Mouse (Mus musculus) hindbrain, embryonic 11.5 days (tissue): ENCODE measurements around the gene Hoxd4. TPM values are rescaled to one million over a fixed set of nuclear protein-coding genes. Genes with fewer than 3 reads are reported as not detected.

ENCODE experiments used
- ATAC-seq: fragments of 200-750 bp; cut with Nextera tagmentation; 2 replicates; pipeline ENCODE4 v1.8.0; 2017; ENCODE audit warnings: mild to moderate bottlenecking, moderate TSS enrichment, moderate library complexity; ENCODE audit not compliant: low FRiP score
- DNase-seq: peaks from one replicate; pipeline ENCODE4 v3.0.0-alpha.2; 2015; ENCODE audit warnings: low spot score
- H3K27ac ChIP-seq: fragments of 300-500 bp; sonication (generic); 2 replicates; pipeline ENCODE4 v1.5.1; 2014; ENCODE audit warnings: mild to moderate bottlenecking, low read depth, low read length
- H3K27me3 ChIP-seq: fragments of 300-500 bp; sonication (generic); 2 replicates; pipeline ENCODE4 v1.6.1; 2014; ENCODE audit warnings: mild to moderate bottlenecking, low read length, moderate library complexity, mixed read lengths; ENCODE audit not compliant: control insufficient read depth, insufficient read depth
- H3K36me3 ChIP-seq: fragments of 300-500 bp; sonication (generic); 2 replicates; pipeline ENCODE4 v1.6.1; 2014; ENCODE audit warnings: mild to moderate bottlenecking, low read length, moderate library complexity, mixed read lengths; ENCODE audit not compliant: control insufficient read depth, insufficient read depth
- H3K4me1 ChIP-seq: fragments of 300-500 bp; sonication (generic); replicated peaks from 2 replicates; pipeline ENCODE4 v1.6.1; 2014; ENCODE audit warnings: low read length, mixed read lengths; ENCODE audit not compliant: control insufficient read depth, insufficient read depth
- H3K4me2 ChIP-seq: fragments of 300-500 bp; sonication (generic); replicated peaks from 2 replicates; pipeline ENCODE4 v1.6.1; 2014; ENCODE audit warnings: mild to moderate bottlenecking, low read depth, low read length
- H3K4me3 ChIP-seq: fragments of 300-500 bp; sonication (generic); 2 replicates; pipeline ENCODE4 v1.5.1; 2014; ENCODE audit warnings: low read depth, low read length
- H3K9ac ChIP-seq: fragments of 300-500 bp; sonication (generic); 2 replicates; pipeline ENCODE4 v1.6.1; 2014; ENCODE audit warnings: low read depth, low read length
- H3K9me3 ChIP-seq: fragments of 300-500 bp; sonication (generic); 2 replicates; pipeline ENCODE4 v1.6.1; 2016; ENCODE audit warnings: low read length; ENCODE audit not compliant: control insufficient read depth
- WGBS: fragments of 180-500 bp; shearing (Covaris S2); extraction: QIAGEN DNeasy Blood & Tissue Kit; methylation state at CpG from one replicate; pipeline ENCODE4 v1.1.7; 2014; 5-methylcytosine and 5-hydroxymethylcytosine counted together
- polyA plus RNA-seq: library from polyadenylated mRNA; unstranded; fragments of >200 nt; fragmentation: Nextera tagmentation; extraction: Ambion mirVana; gene quantifications from 2 replicates; pipeline ENCODE4 v1.2.1, GENCODE M21; 2014

Hoxd4 gene
- polyA plus RNA-seq, 1 experiment from 2014 or later, result 3.7 TPM

- Histone ChIP-seq H3K4me2 (no peak overlapping the region), H3K9me3 (no peaks in the 10 kb centered on the region), H3K9ac (no peak overlapping the region), H3K4me1 (0 out of 2 replicates have a peak, but pooled peaks cover 2% of the 10 kb centered on the region), H3K4me3 (no peak overlapping the region), H3K27ac (no peak overlapping the region), H3K36me3 (no peaks in the 10 kb centered on the region), H3K27me3 (peaks cover 99% of the 10 kb centered on the region)
- no peak for ATAC-seq
- WGBS, result 3% methylated on average over 9 of the region's 9 CpGs
- DNase-seq, result no peak
These were observed 35.2 kb upstream of the Hoxd4 start for GRCm38 (mm10) chr2:74676376-74677052.

- H3K4me1 ChIP-seq, result 0 out of 2 replicates have a peak, but pooled peaks cover 2% of the 10 kb centered on the region
- 6% methylated on average over 2 of the region's 2 CpGs for WGBS
- peaks cover 99% of the 10 kb centered on the region for H3K27me3 ChIP-seq
- ATAC-seq, result no peak
- no peak overlapping the region for H3K27ac ChIP-seq
- no peak overlapping the region for H3K4me3 ChIP-seq
- no peak overlapping the region for H3K9ac ChIP-seq
- H3K36me3 ChIP-seq, result no peaks in the 10 kb centered on the region
- no peak overlapping the region for H3K4me2 ChIP-seq
- DNase-seq, result no peak
- H3K9me3 ChIP-seq, result no peaks in the 10 kb centered on the region
These were observed 34.6 kb upstream of the Hoxd4 start for GRCm38 (mm10) chr2:74677106-74677505.

- H3K9me3 ChIP-seq, result no peaks in the 10 kb centered on the region
- peaks cover 8% of the 10 kb centered on the region for H3K4me1 ChIP-seq
- WGBS, result 1% methylated on average over 15 of the region's 15 CpGs
- DNase-seq (no peak), ATAC-seq (no peak)
- no peak within 1 kb of the TSS for H3K4me3 ChIP-seq
- H3K4me2 ChIP-seq, result no peak within 1 kb of the TSS
- H3K27ac ChIP-seq, result no peak within 1 kb of the TSS
- peaks cover 99% of the 10 kb centered on the region for H3K27me3 ChIP-seq
- no peaks in the 10 kb centered on the region for H3K36me3 ChIP-seq
- no peak within 1 kb of the TSS for H3K9ac ChIP-seq
These were observed 32.7 kb upstream of the Hoxd4 start, which contains the start of gene Hoxd11 for GRCm38 (mm10) chr2:74678891-74679595. Hoxd11 (plus strand) TSS chr2:74679557.

GRCm38 (mm10) chr2:74679596-74679971, 32.1 kb upstream of the Hoxd4 start:
- Histone ChIP-seq H3K9me3 (no peaks in the 10 kb centered on the region), H3K4me1 (peaks cover 8% of the 10 kb centered on the region), H3K36me3 (no peaks in the 10 kb centered on the region), H3K27me3 (peaks cover 99% of the 10 kb centered on the region), H3K9ac (no peak overlapping the region), H3K4me3 (no peak overlapping the region), H3K4me2 (no peak overlapping the region), H3K27ac (no peak overlapping the region)
- WGBS, result under 1% methylated on average over 26 of the region's 26 CpGs
- ATAC-seq (no peak), DNase-seq (peak; percentile 65)

GRCm38 (mm10) chr2:74679980-74680379, 31.7 kb upstream of the Hoxd4 start:
- Histone ChIP-seq H3K36me3 (no peaks in the 10 kb centered on the region), H3K27ac (no peak overlapping the region), H3K9ac (no peak overlapping the region), H3K4me3 (no peak overlapping the region), H3K9me3 (no peaks in the 10 kb centered on the region), H3K4me2 (no peak overlapping the region), H3K27me3 (peaks cover 99% of the 10 kb centered on the region), H3K4me1 (peaks cover 8% of the 10 kb centered on the region)
- DNase-seq, result no peak
- 0% methylated on average over 23 of the region's 23 CpGs for WGBS
- ATAC-seq, result no peak

GRCm38 (mm10) chr2:74680561-74681398, 30.9 kb upstream of the Hoxd4 start:
- Histone ChIP-seq H3K4me3 (no peak overlapping the region), H3K27me3 (peaks cover 98% of the 10 kb centered on the region), H3K36me3 (no peaks in the 10 kb centered on the region), H3K4me2 (no peak overlapping the region), H3K4me1 (peaks cover 8% of the 10 kb centered on the region), H3K27ac (no peak overlapping the region), H3K9me3 (no peaks in the 10 kb centered on the region), H3K9ac (no peak overlapping the region)
- WGBS, result 2% methylated on average over 21 of the region's 21 CpGs
- DNase-seq (peak; percentile 59), ATAC-seq (no peak)

- Histone ChIP-seq H3K36me3 (no peaks in the 10 kb centered on the region), H3K9ac (no peak overlapping the region), H3K4me1 (peaks cover 8% of the 10 kb centered on the region), H3K9me3 (no peaks in the 10 kb centered on the region), H3K4me2 (peak overlapping the region; percentile 25), H3K4me3 (peak overlapping the region; percentile 10; the same call in 1 of the 2 replicates), H3K27me3 (peaks cover 94% of the 10 kb centered on the region), H3K27ac (no peak overlapping the region)
- under 1% methylated on average over 74 of the region's 78 CpGs for WGBS
- DNase-seq (no peak), ATAC-seq (0 out of 2 replicates have a peak, but pooled peaks have one; percentile 33)
These were observed 29.9 kb upstream of the Hoxd4 start for GRCm38 (mm10) chr2:74681594-74682531.

- Histone ChIP-seq H3K9ac (no peak overlapping the region), H3K4me1 (peaks cover 8% of the 10 kb centered on the region), H3K9me3 (no peaks in the 10 kb centered on the region), H3K36me3 (no peaks in the 10 kb centered on the region), H3K4me3 (peak overlapping the region; percentile 8; the same call in 1 of the 2 replicates), H3K27me3 (peaks cover 94% of the 10 kb centered on the region), H3K4me2 (no peak overlapping the region; the same call in 1 of the 2 replicates), H3K27ac (no peak overlapping the region)
- DNase-seq (no peak), ATAC-seq (no peak)
- 1% methylated on average over 24 of the region's 51 CpGs for WGBS
These were observed 28.9 kb upstream of the Hoxd4 start for GRCm38 (mm10) chr2:74682796-74683195.
